Mouse (Mus musculus): ENCODE data around the gene Slc51a.
A peak's percentile ranks its signal among the peaks of the same experiment; 100 is the strongest.

Gene Slc51a

GRCm38 (mm10) chr16:32434066-32434465 lies 53.6 kb downstream of the Slc51a start:
- DNase-seq (ENCODE audit: low read depth, low spot score) = peak; percentile 87

GRCm38 (mm10) chr16:32433138-32433537 lies 54.5 kb downstream of the Slc51a start:
- no peak for DNase-seq (ENCODE audit: low read depth, low spot score)

- no peak for DNase-seq (ENCODE audit: low read depth, low spot score)
These were observed 55.8 kb downstream of the Slc51a start for GRCm38 (mm10) chr16:32431926-32432325.

- DNase-seq (ENCODE audit: low read depth, low spot score) = peak; percentile 21
These were observed 56.6 kb downstream of the Slc51a start for GRCm38 (mm10) chr16:32431047-32431591.

- peak; percentile 92 for DNase-seq (ENCODE audit: low read depth, low spot score)
These were observed 57.1 kb downstream of the Slc51a start, which contains the start of gene Pcyt1a for GRCm38 (mm10) chr16:32430474-32431046. Pcyt1a (plus strand) TSS chr16:32430921.

- DNase-seq (ENCODE audit: low read depth, low spot score) = no peak
These were observed 60.2 kb downstream of the Slc51a start for GRCm38 (mm10) chr16:32427506-32427905.

Measured in skeletal muscle tissue, adult 2 months (tissue).